Mouse (Mus musculus): Measurements from ENCODE around the gene Cirbp. TPM values are rescaled to one million over a fixed set of nuclear protein-coding genes. Genes with fewer than 3 reads are reported as not detected.
"Not testable (repeated sequence)": the region's sequence is repeated elsewhere in the genome, so short reads cannot be mapped to it uniquely, and the experiment has no call there.

Cirbp gene
- polyA plus RNA-seq, 1 experiment from 2014 or later: 175 TPM

DNA sequence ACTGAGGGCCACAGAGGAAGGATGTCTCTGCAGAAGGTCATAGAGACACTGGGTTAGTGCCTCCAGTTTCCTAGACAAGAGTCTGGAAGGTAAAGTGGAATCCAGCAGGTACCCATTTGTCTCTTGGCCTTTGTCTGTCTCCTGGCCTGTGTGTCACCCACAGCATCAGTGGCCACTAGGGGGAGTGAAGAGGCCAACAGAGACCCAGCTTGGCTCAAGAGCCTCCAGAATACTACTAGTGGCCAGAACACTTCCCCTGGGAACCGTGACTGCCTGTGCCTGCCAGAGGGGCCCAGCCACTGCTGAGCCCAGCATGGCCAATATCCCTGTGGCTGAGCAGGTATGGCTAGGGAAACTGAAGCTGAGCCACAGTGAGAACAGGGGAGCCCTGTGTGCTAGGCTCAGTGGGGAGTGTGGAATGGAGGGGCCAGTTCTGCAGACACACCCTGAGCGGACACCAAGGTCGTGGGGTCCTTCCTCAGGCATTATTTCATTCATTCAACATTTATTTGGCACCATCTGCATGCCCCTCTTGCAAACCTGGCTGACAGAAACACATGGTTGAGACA, 33.7 kb downstream of the Cirbp start:
- no peaks in the 10 kb centered on the region for H3K9me3 ChIP-seq
- ATAC-seq (ENCODE audit: insufficient number of reproducible peaks, insufficient read depth, low FRiP score, low TSS enrichment, low read depth): peak; percentile 84
- no peak overlapping the region for H3K4me2 ChIP-seq
- no peak overlapping the region for H3K4me3 ChIP-seq (replicated peaks)
- no peak overlapping the region for H3K27ac ChIP-seq
- 55% methylated on average over 3 of the region's 3 CpGs for WGBS
- H3K36me3 ChIP-seq: no peaks in the 10 kb centered on the region
- no peak overlapping the region for H3K9ac ChIP-seq (replicated peaks)
- H3K27me3 ChIP-seq: 0 out of 2 replicates have a peak, but pooled peaks cover 4% of the 10 kb centered on the region
- H3K4me1 ChIP-seq (replicated peaks): 0 out of 2 replicates have a peak, but pooled peaks cover 7% of the 10 kb centered on the region

DNA sequence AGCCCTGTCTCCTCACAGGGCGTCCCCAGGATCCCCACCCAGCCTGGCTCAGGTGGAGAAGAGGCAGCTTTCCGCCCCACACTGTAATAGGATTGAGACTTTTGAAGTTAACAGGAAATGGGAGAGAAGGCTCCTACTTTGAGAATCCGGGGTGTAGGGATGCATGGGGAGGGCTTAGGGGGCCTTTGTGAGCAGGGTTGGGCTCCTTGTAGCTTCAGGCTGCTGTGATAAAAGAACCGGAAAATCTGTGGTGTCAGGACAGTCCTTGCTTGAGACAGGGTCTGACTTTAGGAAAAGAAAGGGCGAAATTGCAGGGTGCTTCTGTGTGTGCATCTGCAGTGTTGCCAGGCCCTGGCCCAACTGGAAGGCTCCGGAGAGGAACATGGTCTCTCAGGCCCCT, 34.7 kb downstream of the Cirbp start:
- no peak overlapping the region for H3K27ac ChIP-seq
- ATAC-seq (ENCODE audit: insufficient number of reproducible peaks, insufficient read depth, low FRiP score, low TSS enrichment, low read depth): no peak
- no peaks in the 10 kb centered on the region for H3K9me3 ChIP-seq

DNA sequence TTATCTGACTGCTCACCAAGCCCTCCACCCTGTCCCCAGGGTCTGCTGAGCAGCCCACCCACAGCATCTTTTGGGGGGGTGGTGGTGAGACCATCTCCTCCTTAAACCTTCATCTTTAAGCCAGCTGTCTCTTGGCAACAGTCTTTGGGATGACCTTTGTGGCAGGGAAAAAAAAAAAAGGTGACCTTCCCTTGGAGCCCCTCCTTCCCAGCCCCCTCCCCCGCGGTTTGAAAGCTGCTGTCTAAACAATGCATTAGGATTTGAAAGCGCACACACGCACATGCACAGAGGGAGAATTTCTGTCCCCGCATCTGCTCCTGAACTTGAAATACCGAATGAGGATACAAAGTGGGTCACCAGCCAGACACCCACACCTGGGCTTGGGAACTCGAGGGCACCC, 38.3 kb downstream of the Cirbp start:
- Histone ChIP-seq H3K36me3 (no peaks in the 10 kb centered on the region), H3K4me2 (no peak overlapping the region), H3K4me3 (replicated peaks) (no peak overlapping the region), H3K27me3 (peaks cover 15% of the 10 kb centered on the region), H3K9me3 (no peaks in the 10 kb centered on the region), H3K27ac (no peak overlapping the region), H3K9ac (replicated peaks) (0 out of 2 replicates have a peak overlapping the region, but pooled peaks have one; percentile 23), H3K4me1 (replicated peaks) (peaks cover 11% of the 10 kb centered on the region; the same call in 1 of the 2 replicates)
- WGBS: 41% methylated on average over 7 of the region's 7 CpGs
- no peak for ATAC-seq (ENCODE audit: insufficient number of reproducible peaks, insufficient read depth, low FRiP score, low TSS enrichment, low read depth)

More for the DNA sequence above, 34.7 kb downstream of the Cirbp start:
- WGBS: 73% methylated on average over 6 of the region's 6 CpGs
- no peak overlapping the region for H3K4me3 ChIP-seq (replicated peaks)
- H3K27me3 ChIP-seq: 0 out of 2 replicates have a peak, but pooled peaks cover 4% of the 10 kb centered on the region
- no peak overlapping the region for H3K9ac ChIP-seq (replicated peaks)
- H3K4me1 ChIP-seq (replicated peaks): 0 out of 2 replicates have a peak, but pooled peaks cover 7% of the 10 kb centered on the region
- no peaks in the 10 kb centered on the region for H3K36me3 ChIP-seq
- H3K4me2 ChIP-seq: no peak overlapping the region

DNA sequence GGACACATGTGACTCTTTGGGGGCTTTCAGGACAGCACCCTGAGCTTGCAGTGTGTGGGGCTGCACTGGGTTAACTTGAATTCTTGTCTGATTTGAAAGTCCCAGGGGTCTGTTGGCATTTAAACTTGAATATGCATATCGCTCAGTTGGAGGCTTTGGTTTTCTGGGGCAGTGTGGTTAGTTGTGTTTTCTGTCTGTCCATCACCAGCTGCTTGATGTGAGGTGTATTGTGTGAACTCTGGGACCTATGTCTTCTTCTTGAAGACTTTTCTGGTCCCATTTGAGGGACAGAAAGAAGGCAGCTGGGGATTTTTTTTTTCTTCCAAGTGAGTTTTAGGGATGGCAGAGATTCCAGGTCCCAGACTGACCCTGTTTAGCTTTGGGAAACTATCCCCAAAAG, 41.4 kb downstream of the Cirbp start:
- WGBS: 58% methylated on average over 1 of the region's 1 CpGs

DNA sequence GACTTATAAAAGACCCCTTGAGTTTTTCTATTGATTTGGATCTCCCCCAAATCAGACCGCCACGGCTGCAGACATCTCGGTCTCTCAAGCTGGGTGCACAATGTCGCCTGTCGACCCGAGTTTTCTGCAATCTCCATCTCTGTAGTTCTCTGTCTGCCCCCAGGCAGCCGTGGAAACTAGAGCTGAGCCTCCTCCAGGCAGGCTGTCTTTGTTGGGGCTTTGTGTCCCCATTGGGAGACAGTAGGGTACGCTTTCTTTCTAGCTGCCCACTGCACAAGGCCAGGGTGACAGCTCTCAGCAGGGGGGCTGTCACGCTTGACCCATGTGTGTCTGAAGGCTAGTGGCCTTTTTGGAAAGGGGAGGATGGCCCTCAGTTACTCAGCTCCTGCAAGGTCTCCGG, 41.9 kb downstream of the Cirbp start:
- Histone ChIP-seq H3K4me1 (replicated peaks) (peaks cover 9% of the 10 kb centered on the region; the same call in 1 of the 2 replicates), H3K36me3 (no peaks in the 10 kb centered on the region), H3K4me2 (no peak overlapping the region), H3K27ac (no peak overlapping the region), H3K9me3 (no peaks in the 10 kb centered on the region), H3K27me3 (peaks cover 23% of the 10 kb centered on the region), H3K4me3 (replicated peaks) (no peak overlapping the region), H3K9ac (replicated peaks) (no peak overlapping the region)
- ATAC-seq (ENCODE audit: insufficient number of reproducible peaks, insufficient read depth, low FRiP score, low TSS enrichment, low read depth): no peak
- WGBS: 66% methylated on average over 10 of the region's 10 CpGs

More for the DNA sequence above, 41.4 kb downstream of the Cirbp start:
- no peaks in the 10 kb centered on the region for H3K9me3 ChIP-seq
- H3K27me3 ChIP-seq: peaks cover 23% of the 10 kb centered on the region
- no peak overlapping the region for H3K4me2 ChIP-seq
- ATAC-seq (ENCODE audit: insufficient number of reproducible peaks, insufficient read depth, low FRiP score, low TSS enrichment, low read depth): no peak
- H3K4me1 ChIP-seq (replicated peaks): peaks cover 9% of the 10 kb centered on the region; the same call in 1 of the 2 replicates
- no peak overlapping the region for H3K4me3 ChIP-seq (replicated peaks)
- no peak overlapping the region for H3K9ac ChIP-seq (replicated peaks)
- H3K36me3 ChIP-seq: no peaks in the 10 kb centered on the region
- H3K27ac ChIP-seq: no peak overlapping the region

DNA sequence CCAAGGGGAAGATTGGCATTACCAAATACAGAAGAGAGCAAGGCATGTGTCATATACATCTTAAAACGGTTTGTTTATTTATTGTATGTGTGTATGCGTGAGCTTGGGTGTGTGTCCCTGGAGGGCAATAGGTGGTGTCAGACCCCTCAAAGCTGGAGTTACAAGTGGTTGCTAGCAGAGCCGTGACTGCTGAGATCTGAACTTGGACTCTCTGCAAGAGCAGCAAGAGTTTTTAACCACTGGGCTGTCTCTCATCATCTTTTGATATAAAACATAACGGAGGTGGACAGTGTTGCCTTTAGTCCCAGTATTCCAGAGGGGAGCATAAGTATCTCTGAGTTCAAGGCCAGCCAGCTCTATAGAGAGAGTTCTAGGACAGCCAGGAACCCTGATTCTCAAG, 42.5 kb downstream of the Cirbp start:
- peaks cover 9% of the 10 kb centered on the region; the same call in 1 of the 2 replicates for H3K4me1 ChIP-seq (replicated peaks)
- no peaks in the 10 kb centered on the region for H3K9me3 ChIP-seq
- no peak overlapping the region for H3K4me3 ChIP-seq (replicated peaks)
- H3K9ac ChIP-seq (replicated peaks): no peak overlapping the region
- no peak overlapping the region for H3K27ac ChIP-seq
- peaks cover 23% of the 10 kb centered on the region for H3K27me3 ChIP-seq
- WGBS: 70% methylated on average over 4 of the region's 4 CpGs
- H3K36me3 ChIP-seq: no peaks in the 10 kb centered on the region
- no peak overlapping the region for H3K4me2 ChIP-seq
- ATAC-seq (ENCODE audit: insufficient number of reproducible peaks, insufficient read depth, low FRiP score, low TSS enrichment, low read depth): no peak

DNA sequence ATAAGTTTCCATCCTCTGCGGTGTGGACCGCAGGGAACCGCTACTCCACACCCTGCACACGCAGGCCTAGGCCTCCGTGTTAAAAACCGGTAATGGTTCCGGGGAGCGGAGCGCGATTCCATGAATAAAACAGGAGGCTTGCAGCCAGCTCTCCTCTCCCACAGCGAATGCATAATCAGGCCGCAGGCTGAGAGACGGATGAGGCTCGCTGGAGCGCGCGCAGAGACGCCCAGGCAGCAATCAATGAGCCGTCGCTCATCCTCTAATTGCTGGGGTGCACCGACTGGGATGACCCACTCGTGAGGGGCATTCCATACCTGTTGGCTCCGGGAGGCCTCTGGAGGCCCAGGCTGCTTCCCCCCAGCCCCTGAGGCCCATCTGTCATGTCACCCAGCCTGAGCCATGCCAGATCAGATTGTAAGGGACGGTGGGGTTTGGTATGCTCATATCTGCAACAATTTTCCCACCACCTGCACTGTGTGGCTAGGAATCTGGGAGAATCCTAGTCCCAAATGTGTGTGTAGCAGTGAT, 43.1 kb downstream of the Cirbp start:
- H3K9me3 ChIP-seq: no peaks in the 10 kb centered on the region
- no peak overlapping the region; the same call in 1 of the 2 replicates for H3K9ac ChIP-seq (replicated peaks)
- no peak for ATAC-seq (ENCODE audit: insufficient number of reproducible peaks, insufficient read depth, low FRiP score, low TSS enrichment, low read depth)
- H3K4me1 ChIP-seq (replicated peaks): peaks cover 9% of the 10 kb centered on the region; the same call in 1 of the 2 replicates
- H3K36me3 ChIP-seq: no peaks in the 10 kb centered on the region
- WGBS: 11% methylated on average over 24 of the region's 24 CpGs
- H3K4me2 ChIP-seq: peak overlapping the region; percentile 2
- H3K27me3 ChIP-seq: peaks cover 23% of the 10 kb centered on the region
- H3K27ac ChIP-seq: no peak overlapping the region
- H3K4me3 ChIP-seq (replicated peaks): no peak overlapping the region

DNA sequence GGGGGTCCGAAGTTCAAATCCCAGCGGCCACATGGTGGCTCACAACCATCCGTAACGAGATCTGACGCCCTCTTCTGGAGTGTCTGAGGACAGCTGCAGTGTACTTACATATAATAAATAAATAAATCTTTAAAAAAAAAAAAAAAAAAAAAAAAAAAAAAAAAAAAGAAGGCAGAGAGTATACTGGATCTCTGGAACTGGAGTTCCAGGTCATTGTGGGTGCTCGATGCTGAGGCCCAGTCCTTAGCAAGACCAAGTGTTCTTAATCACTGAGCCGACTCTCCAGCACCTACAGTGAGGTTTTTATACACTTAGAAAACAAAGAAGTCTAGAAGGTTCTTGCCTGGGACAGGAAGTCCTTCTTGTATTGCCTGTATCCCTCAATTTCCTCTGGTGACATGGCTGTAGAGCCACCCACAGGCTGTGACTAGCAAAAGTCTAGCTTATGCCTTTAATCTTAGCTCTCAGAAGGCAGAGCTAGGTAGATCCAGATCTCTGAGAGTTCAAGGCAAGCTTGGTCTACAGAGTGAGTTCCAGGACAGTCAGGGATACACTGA, 45.8 kb downstream of the Cirbp start:
- H3K9ac ChIP-seq (replicated peaks); H3K4me2 ChIP-seq; H3K36me3 ChIP-seq; H3K4me1 ChIP-seq (replicated peaks); ATAC-seq (ENCODE audit: insufficient number of reproducible peaks, insufficient read depth, low FRiP score, low TSS enrichment, low read depth); H3K4me3 ChIP-seq (replicated peaks); H3K9me3 ChIP-seq; H3K27ac ChIP-seq: not testable (repeated sequence)
- 72% methylated on average over 7 of the region's 7 CpGs for WGBS
- H3K27me3 ChIP-seq: peaks cover 23% of the 10 kb centered on the region

DNA sequence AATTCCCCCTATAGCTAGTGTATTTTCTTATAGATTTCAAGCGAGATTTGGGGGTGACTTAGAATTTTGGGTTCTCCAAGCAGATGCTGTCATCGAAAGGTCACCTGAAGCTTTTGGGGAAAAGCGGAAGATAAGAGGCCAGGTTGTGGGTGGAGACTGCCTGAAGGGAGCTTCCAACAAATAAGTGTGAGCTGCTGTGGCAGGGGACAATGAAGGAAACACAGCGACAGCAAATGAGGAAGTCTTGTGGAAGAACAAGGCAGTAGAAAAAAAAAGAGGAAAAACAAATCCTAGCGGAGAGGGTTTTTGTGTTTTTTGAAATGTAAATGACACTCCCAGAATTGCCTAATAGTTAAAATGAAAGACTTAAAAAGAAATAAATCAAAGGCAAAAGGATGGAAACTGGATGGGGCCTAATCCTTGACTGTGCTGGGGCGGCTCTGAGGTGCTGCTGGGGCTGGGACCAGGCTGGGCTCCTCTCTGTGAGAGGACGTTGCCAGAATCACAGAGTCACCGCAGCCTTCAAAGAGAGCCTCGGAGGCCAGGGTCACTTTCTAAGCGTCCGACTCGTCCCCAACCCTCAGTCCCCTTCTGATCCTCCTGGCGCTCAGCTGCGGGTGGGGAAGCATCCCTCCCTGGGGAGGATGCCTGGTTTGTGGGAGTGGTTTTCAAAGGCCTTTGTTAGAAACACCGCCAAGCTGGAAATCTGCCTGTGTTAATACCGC, 49.4 kb downstream of the Cirbp start:
- no peak overlapping the region for H3K27ac ChIP-seq

DNA sequence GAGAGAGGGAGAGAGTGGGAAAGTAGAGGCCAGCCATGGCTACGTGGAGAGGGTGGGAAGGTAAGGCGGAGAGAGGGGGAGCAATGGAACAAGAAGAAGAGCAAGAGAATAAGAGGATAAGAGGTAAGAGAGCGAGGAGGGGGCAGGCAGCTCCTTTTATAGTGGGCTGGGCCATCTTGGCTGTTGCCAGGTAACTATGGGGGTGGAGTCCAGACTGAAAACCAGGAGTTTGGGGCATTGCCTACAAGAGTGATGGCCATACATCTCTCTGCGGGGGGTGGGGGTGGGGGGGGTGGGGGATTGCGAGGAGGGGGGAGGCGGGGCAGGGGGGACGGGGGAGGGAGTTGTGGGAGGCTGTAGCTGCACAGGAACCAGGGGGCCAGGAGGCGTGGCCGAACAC, 54.9 kb downstream of the Cirbp start:
- H3K9ac ChIP-seq (replicated peaks): no peak overlapping the region
- H3K4me2 ChIP-seq: no peak overlapping the region
- no peak for ATAC-seq (ENCODE audit: insufficient number of reproducible peaks, insufficient read depth, low FRiP score, low TSS enrichment, low read depth)
- peaks cover 14% of the 10 kb centered on the region for H3K4me1 ChIP-seq (replicated peaks)
- no peaks in the 10 kb centered on the region for H3K9me3 ChIP-seq
- 43% methylated on average over 6 of the region's 9 CpGs for WGBS
- H3K27ac ChIP-seq: no peak overlapping the region
- no peaks in the 10 kb centered on the region for H3K36me3 ChIP-seq
- no peaks in the 10 kb centered on the region for H3K27me3 ChIP-seq
- H3K4me3 ChIP-seq (replicated peaks): no peak overlapping the region

More for the DNA sequence above, 49.4 kb downstream of the Cirbp start:
- Histone ChIP-seq H3K9me3 (no peaks in the 10 kb centered on the region), H3K9ac (replicated peaks) (no peak overlapping the region), H3K36me3 (no peaks in the 10 kb centered on the region), H3K27me3 (no peaks in the 10 kb centered on the region), H3K4me3 (replicated peaks) (no peak overlapping the region), H3K4me2 (no peak overlapping the region), H3K4me1 (replicated peaks) (no peaks in the 10 kb centered on the region)
- WGBS: 30% methylated on average over 16 of the region's 16 CpGs
- ATAC-seq (ENCODE audit: insufficient number of reproducible peaks, insufficient read depth, low FRiP score, low TSS enrichment, low read depth): no peak

Measured in limb, embryonic 12.5 days (tissue).